Comparison of ENCODE assay signal across 8 mouse cellular contexts in genomic region chr1:153641492-153641939, GRCm38 (mm10). TPM values are rescaled to one million over a fixed set of nuclear protein-coding genes. Genes with fewer than 3 reads are reported as not detected.
DNase-seq lines count a peak whose midpoint lies in the region; ATAC-seq lines count a peak whose summit lies in the region.

No protein-coding gene starts in this region.

- 2% methylated on average over 9 of the region's 9 CpGs for WGBS in lung, embryonic 16.5 days
- WGBS in stomach, embryonic 14.5 days = 5% methylated on average over 9 of the region's 9 CpGs

- no peaks in the 10 kb centered on the region for H3K36me3 ChIP-seq in lung, embryonic 16.5 days (ENCODE audit: control insufficient read depth, insufficient read depth, low read length)
- H3K36me3 ChIP-seq in stomach, embryonic 14.5 days (ENCODE audit: control insufficient read depth, insufficient read depth, low read length) = no peaks in the 10 kb centered on the region

- peak; percentile 54 to 68 for DNase-seq in urinary bladder, postnatal 4 days (ENCODE audit: low spot score in 2 of 2)
- DNase-seq in urinary bladder, adult 18-20 months (ENCODE audit: low spot score in 2 of 2) = no peak
- DNase-seq in gastrocnemius, postnatal 4 days (ENCODE audit: low spot score in 2 of 2) = peak; percentile 62 to 81
- peak; percentile 28 for DNase-seq in hindlimb bud, embryonic 11.5 days (ENCODE audit: extremely low spot score, low read depth, low spot score)
- DNase-seq in frontal cortex, postnatal 14 days (ENCODE audit: low spot score in 2 of 2) = no peak
- DNase-seq in left cerebral cortex, postnatal 25 days (ENCODE audit: low spot score in 2 of 2) = no peak

- intact Hi-C loops in left cerebral cortex, postnatal 25 days (cut with DNase I) = no loop called here

- peak overlapping the region; percentile 90 for H3K27ac ChIP-seq in lung, embryonic 16.5 days (ENCODE audit: low read length)
- peak overlapping the region; percentile 81 for H3K27ac ChIP-seq in stomach, embryonic 14.5 days (ENCODE audit: low read length)

- peak; percentile 83 for ATAC-seq in lung, embryonic 16.5 days (ENCODE audit: low read depth)
- peak; percentile 88 for ATAC-seq in stomach, embryonic 14.5 days (ENCODE audit: insufficient number of reproducible peaks, insufficient read depth, low FRiP score, low read depth)

- H3K4me1 ChIP-seq in lung, embryonic 16.5 days (replicated peaks; ENCODE audit: control insufficient read depth, insufficient read depth, low read length) = peaks cover 17% of the 10 kb centered on the region
- peaks cover 13% of the 10 kb centered on the region for H3K4me1 ChIP-seq in stomach, embryonic 14.5 days (ENCODE audit: control insufficient read depth, insufficient read depth, low read length)

- no peaks in the 10 kb centered on the region for H3K9me3 ChIP-seq in lung, embryonic 16.5 days (ENCODE audit: control insufficient read depth, low read length)
- no peaks in the 10 kb centered on the region for H3K9me3 ChIP-seq in stomach, embryonic 14.5 days (ENCODE audit: control insufficient read depth, low read depth, low read length)

- H3K4me2 ChIP-seq in lung, embryonic 16.5 days (ENCODE audit: low read depth, low read length) = peak overlapping the region; percentile 55
- peak overlapping the region; percentile 46 for H3K4me2 ChIP-seq in stomach, embryonic 14.5 days (replicated peaks; ENCODE audit: low read depth, low read length)

- H3K27me3 ChIP-seq in lung, embryonic 16.5 days (ENCODE audit: control insufficient read depth, insufficient read depth, low read depth, low read length) = no peaks in the 10 kb centered on the region
- H3K27me3 ChIP-seq in stomach, embryonic 14.5 days (ENCODE audit: control insufficient read depth, insufficient read depth, low read length) = no peaks in the 10 kb centered on the region

- H3K9ac ChIP-seq in lung, embryonic 16.5 days (ENCODE audit: low read length) = peak overlapping the region; percentile 52
- H3K9ac ChIP-seq in stomach, embryonic 14.5 days (replicated peaks; ENCODE audit: low read depth, low read length) = no peak overlapping the region

- peak overlapping the region; percentile 26 for H3K4me3 ChIP-seq in lung, embryonic 16.5 days (ENCODE audit: low read length)
- H3K4me3 ChIP-seq in stomach, embryonic 14.5 days (ENCODE audit: low read depth, low read length) = peak overlapping the region; percentile 5

RNA-seq across cellular contexts. Expression of gene Rgs8, which starts 11.3 kb away (rescaled TPM):
- total RNA-seq in gastrocnemius, postnatal 4 days (2021) = 1 to 10 TPM; 2.1 to 2.5 TPM
- polyA plus RNA-seq in lung, embryonic 16.5 days (2015; fragmentation: Nextera tagmentation; extraction: Ambion mirVana) = 0.10 and 0.15 TPM in 2 replicates
- 0.35 and 0.41 TPM in 2 replicates for polyA plus RNA-seq in stomach, embryonic 14.5 days (2014; fragmentation: Nextera tagmentation; extraction: Ambion mirVana)
- total RNA-seq in left cerebral cortex, postnatal 25 days (2021) = 10 to 100 TPM; 55.9 to 77.4 TPM

Comparison
In these comparisons a context has a peak if more than half of its experiments do, and no peak if none do; other contexts are left out.
1. DNase-seq: peak in urinary bladder, postnatal 4 days (2 of 2), gastrocnemius, postnatal 4 days (2 of 2) and hindlimb bud, embryonic 11.5 days (single experiment); none in urinary bladder, adult 18-20 months (0 of 2), frontal cortex, postnatal 14 days (0 of 2) and left cerebral cortex, postnatal 25 days (0 of 2).
2. RNA of gene Rgs8, which starts 11.3 kb away (total RNA-seq): 55.9 to 77.4 TPM in left cerebral cortex, postnatal 25 days; 2.1 to 2.5 TPM in gastrocnemius, postnatal 4 days; every median in the first group is over 10 times any median in the second.